Mouse (Mus musculus) liver, postnatal 0 days (tissue): Measurements from ENCODE around the gene Hccs.

Experiments
- CTCF ChIP-seq: sonication (generic); IDR thresholded peaks from 2 replicates; pipeline ENCODE4 v1.5.1; 2016; ENCODE audit warnings: antibody characterized with exemption, low read depth
- EP300 ChIP-seq: IDR thresholded peaks from 2 replicates; pipeline ENCODE4 v1.6.1; 2016; ENCODE audit warnings: antibody characterized with exemption, low read depth, mild to moderate bottlenecking

GRCm38 (mm10) chrX:169308559-169308958, 11.6 kb downstream of the Hccs start:
- no peak for TF ChIP-seq CTCF
- TF ChIP-seq EP300 = no peak
